Mouse (Mus musculus) neural tube, embryonic 15.5 days (tissue): ENCODE measurements around the gene Tmem45a2. TPM values are rescaled to one million over a fixed set of nuclear protein-coding genes. Genes with fewer than 3 reads are reported as not detected.
"Not testable (repeated sequence)": the region's sequence is repeated elsewhere in the genome, so short reads cannot be mapped to it uniquely, and the experiment has no call there.

ENCODE experiments used
- ATAC-seq: fragments of 200-750 bp; cut with Nextera tagmentation; 2 replicates; pipeline ENCODE4 v1.8.0; 2017; ENCODE audit warnings: mild to moderate bottlenecking, moderate TSS enrichment, moderate library complexity; ENCODE audit not compliant: low FRiP score
- H3K27ac ChIP-seq: fragments of 300-500 bp; sonication (generic); replicated peaks from 2 replicates; pipeline ENCODE4 v1.5.1; 2015; ENCODE audit warnings: mild to moderate bottlenecking, inconsistent platforms
- H3K27me3 ChIP-seq: fragments of 300-500 bp; sonication (generic); replicated peaks from 2 replicates; pipeline ENCODE4 v1.6.1; 2015; ENCODE audit warnings: inconsistent platforms
- H3K36me3 ChIP-seq: fragments of 300-500 bp; sonication (generic); 2 replicates; pipeline ENCODE4 v1.6.1; 2015; ENCODE audit warnings: inconsistent platforms
- H3K4me1 ChIP-seq: fragments of 300-500 bp; sonication (generic); 2 replicates; pipeline ENCODE4 v1.6.1; 2015; ENCODE audit warnings: inconsistent platforms
- H3K4me2 ChIP-seq: fragments of 300-500 bp; sonication (generic); 2 replicates; pipeline ENCODE4 v1.6.1; 2015; ENCODE audit warnings: inconsistent platforms, mild to moderate bottlenecking, moderate library complexity
- H3K4me3 ChIP-seq: fragments of 300-500 bp; sonication (generic); replicated peaks from 2 replicates; pipeline ENCODE4 v1.5.1; 2015; ENCODE audit warnings: mild to moderate bottlenecking, inconsistent platforms
- H3K9ac ChIP-seq: fragments of 300-500 bp; sonication (generic); replicated peaks from 2 replicates; pipeline ENCODE4 v1.6.1; 2015; ENCODE audit warnings: mild to moderate bottlenecking, inconsistent platforms
- H3K9me3 ChIP-seq: fragments of 300-500 bp; sonication (generic); replicated peaks from 2 replicates; pipeline ENCODE4 v1.6.1; 2016; ENCODE audit warnings: inconsistent platforms
- WGBS: fragments of 180-500 bp; shearing (Covaris S2); methylation state at CpG from one replicate; pipeline ENCODE4 v1.1.7; 2015; ENCODE audit warnings: mixed read lengths; 5-methylcytosine and 5-hydroxymethylcytosine counted together
- polyA plus RNA-seq: library from polyadenylated mRNA; unstranded; fragments of >200 nt; fragmentation: Nextera tagmentation; extraction: Ambion mirVana; gene quantifications from 2 replicates; pipeline ENCODE4 v1.2.1, GENCODE M21; 2015

Gene Tmem45a2
- polyA plus RNA-seq, 1 experiment from 2014 or later, result not detected

GRCm38 (mm10) chr16:57062045-57062444, 9.1 kb downstream of the Tmem45a2 start:
- H3K4me1 ChIP-seq, result no peaks in the 10 kb centered on the region
- H3K9ac ChIP-seq, result no peak overlapping the region
- no peak overlapping the region for H3K4me3 ChIP-seq
- no peak overlapping the region for H3K4me2 ChIP-seq
- no peaks in the 10 kb centered on the region for H3K9me3 ChIP-seq
- no peaks in the 10 kb centered on the region for H3K27me3 ChIP-seq
- no peak overlapping the region for H3K27ac ChIP-seq
- ATAC-seq, result no peak
- H3K36me3 ChIP-seq, result no peaks in the 10 kb centered on the region
- 94% methylated on average over 3 of the region's 3 CpGs for WGBS

GRCm38 (mm10) chr16:57056995-57057394, 14.2 kb downstream of the Tmem45a2 start:
- Histone ChIP-seq H3K9me3 (no peaks in the 10 kb centered on the region), H3K27ac (no peak overlapping the region), H3K4me3 (no peak overlapping the region), H3K36me3 (no peaks in the 10 kb centered on the region), H3K27me3 (no peaks in the 10 kb centered on the region), H3K4me1 (no peaks in the 10 kb centered on the region), H3K4me2 (no peak overlapping the region), H3K9ac (no peak overlapping the region)
- WGBS, result 91% methylated on average over 4 of the region's 4 CpGs
- ATAC-seq, result no peak

- ATAC-seq, result no peak
- no peak overlapping the region for H3K4me3 ChIP-seq
- 92% methylated on average over 3 of the region's 3 CpGs for WGBS
- H3K4me1 ChIP-seq, result no peaks in the 10 kb centered on the region
- no peaks in the 10 kb centered on the region for H3K36me3 ChIP-seq
- no peaks in the 10 kb centered on the region for H3K9me3 ChIP-seq
- H3K27me3 ChIP-seq, result no peaks in the 10 kb centered on the region
- no peak overlapping the region for H3K27ac ChIP-seq
- H3K9ac ChIP-seq, result no peak overlapping the region
- H3K4me2 ChIP-seq, result no peak overlapping the region
These were observed 21.2 kb downstream of the Tmem45a2 start for GRCm38 (mm10) chr16:57049974-57050373.

GRCm38 (mm10) chr16:57038600-57038999, 32.6 kb downstream of the Tmem45a2 start:
- Histone ChIP-seq H3K27me3 (no peaks in the 10 kb centered on the region), H3K9ac (no peak overlapping the region), H3K4me3 (no peak overlapping the region), H3K36me3 (no peaks in the 10 kb centered on the region), H3K4me2 (no peak overlapping the region), H3K9me3 (no peaks in the 10 kb centered on the region), H3K4me1 (no peaks in the 10 kb centered on the region), H3K27ac (no peak overlapping the region)
- no peak for ATAC-seq
- WGBS, result 18% methylated on average over 5 of the region's 5 CpGs

GRCm38 (mm10) chr16:57030150-57030885, 40.9 kb downstream of the Tmem45a2 start:
- no peaks in the 10 kb centered on the region for H3K4me1 ChIP-seq
- no peak overlapping the region for H3K4me2 ChIP-seq
- no peak for ATAC-seq
- WGBS, result 82% methylated on average over 7 of the region's 7 CpGs
- H3K27ac ChIP-seq, result no peak overlapping the region
- no peaks in the 10 kb centered on the region for H3K36me3 ChIP-seq
- no peak overlapping the region for H3K4me3 ChIP-seq
- H3K27me3 ChIP-seq, result no peaks in the 10 kb centered on the region
- no peaks in the 10 kb centered on the region for H3K9me3 ChIP-seq
- no peak overlapping the region for H3K9ac ChIP-seq

GRCm38 (mm10) chr16:56998283-56998682, 72.9 kb downstream of the Tmem45a2 start:
- H3K27ac ChIP-seq, H3K36me3 ChIP-seq, H3K9ac ChIP-seq, ATAC-seq, H3K4me1 ChIP-seq, H3K9me3 ChIP-seq, H3K27me3 ChIP-seq, H3K4me3 ChIP-seq, H3K4me2 ChIP-seq: not testable (repeated sequence)
- 91% methylated on average over 9 of the region's 9 CpGs for WGBS

Other genes with a start within 250 kb of the Tmem45a2 start
- 7.9 and 13.0 TPM in 2 replicates for gene Tmem45a, start 185.2 kb downstream of the Tmem45a2 start, polyA plus RNA-seq
- 0.32 TPM in 1 of 2 replicates, not detected in the other for gene Lnp1, start 143.3 kb downstream of the Tmem45a2 start, polyA plus RNA-seq
- gene Tomm70a, start 50.3 kb upstream of the Tmem45a2 start, polyA plus RNA-seq, result 63.2 and 66.8 TPM in 2 replicates
- 56.6 and 61.6 TPM in 2 replicates for gene Nit2, start 96.0 kb upstream of the Tmem45a2 start, polyA plus RNA-seq
- 28.3 and 30.3 TPM in 2 replicates for gene Tbc1d23, start 160.1 kb upstream of the Tmem45a2 start, polyA plus RNA-seq
- 0.19 and 0.35 TPM in 2 replicates for gene Tmem30c, start 221.5 kb upstream of the Tmem45a2 start, polyA plus RNA-seq